In the genomic region with DNA sequence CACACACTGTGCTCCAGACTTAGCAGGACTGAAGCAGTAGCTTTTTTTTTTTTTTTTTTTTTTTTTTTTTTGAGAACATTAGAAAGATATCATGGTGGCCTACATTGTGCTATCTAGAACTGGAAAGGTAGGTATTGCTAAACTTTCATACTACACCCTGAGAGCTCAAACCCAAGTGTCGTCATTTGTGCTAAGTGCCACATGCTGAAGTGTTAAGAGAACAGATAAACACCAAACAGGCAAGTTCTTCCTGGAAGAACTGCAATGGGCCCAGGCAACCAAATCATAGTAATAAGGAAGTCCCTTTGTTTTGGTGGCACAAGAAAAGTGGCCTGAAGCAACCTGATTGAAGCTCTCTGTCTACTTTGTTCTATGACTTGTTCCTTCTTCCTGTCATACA, we compare ENCODE assay signal across 34 mouse cellular contexts.
"Had no signal": no experiment of that assay in that cellular context is flagged by ENCODE, and none has a peak within 500 bp of the region (broad histone marks: within the 10 kb centered on the region; RNA-seq: fewer than 3 reads in every experiment).

No protein-coding gene starts in this region.

- H3K27me3 ChIP-seq: heart, embryonic 12.5 days; heart, embryonic 13.5 days; heart, embryonic 15.5 days; hindbrain, embryonic 15.5 days; intestine, embryonic 15.5 days; kidney, embryonic 15.5 days had no signal

- H3K9me3 ChIP-seq: heart, embryonic 10.5 days; heart, embryonic 13.5 days; heart, embryonic 15.5 days; hindbrain, embryonic 10.5 days; hindbrain, embryonic 12.5 days; hindbrain, embryonic 13.5 days; hindbrain, embryonic 15.5 days; intestine, embryonic 15.5 days; kidney, embryonic 15.5 days had no signal

- H3K27ac ChIP-seq: heart, embryonic 10.5 days; heart, embryonic 13.5 days; heart, embryonic 15.5 days; hindbrain, embryonic 10.5 days; hindbrain, embryonic 12.5 days; hindbrain, embryonic 13.5 days; hindbrain, embryonic 14.5 days; hindbrain, embryonic 15.5 days; hindbrain, postnatal 0 days; intestine, embryonic 15.5 days; kidney, embryonic 15.5 days; kidney, postnatal 0 days; layer of hippocampus, adult 2 months had no signal

- H3K4me1 ChIP-seq: intestine, embryonic 15.5 days had no signal

- ATAC-seq: hindbrain, embryonic 16.5 days; hindbrain, postnatal 0 days; inflammation-experienced regulatory T-cells, adult 6 months; intestine, embryonic 15.5 days; intestine, embryonic 16.5 days; intestine, postnatal 0 days had no signal

- H3K36me3 ChIP-seq: heart, embryonic 10.5 days; heart, embryonic 12.5 days; heart, embryonic 13.5 days; heart, embryonic 15.5 days; hindbrain, embryonic 10.5 days; hindbrain, embryonic 12.5 days; hindbrain, embryonic 13.5 days; hindbrain, embryonic 15.5 days; intestine, embryonic 15.5 days; kidney, embryonic 15.5 days had no signal

- DNase-seq: heart, postnatal 10 days; heart, postnatal 14 days; heart, postnatal 36 days; heart, postnatal 4 days; kidney, adult 11 months; kidney, adult 18-20 months; kidney, adult 2 months; kidney, adult 8-10 months; kidney, adult 9 months; kidney, postnatal 10 days; kidney, postnatal 14 days; kidney, postnatal 25 days; kidney, postnatal 36 days; kidney, postnatal 4 days; layer of hippocampus, postnatal 36 days had no signal

- H3K4me3 ChIP-seq: heart, embryonic 10.5 days; heart, embryonic 12.5 days; heart, embryonic 13.5 days; heart, embryonic 15.5 days; hindbrain, embryonic 10.5 days; hindbrain, embryonic 12.5 days; hindbrain, embryonic 13.5 days; hindbrain, embryonic 15.5 days; intestine, embryonic 15.5 days; kidney, embryonic 15.5 days; layer of hippocampus, adult 2 months had no signal

- H3K9ac ChIP-seq: heart, embryonic 12.5 days; heart, embryonic 13.5 days; heart, embryonic 15.5 days; hindbrain, embryonic 12.5 days; hindbrain, embryonic 13.5 days; hindbrain, embryonic 14.5 days; hindbrain, embryonic 15.5 days; intestine, embryonic 15.5 days; kidney, embryonic 15.5 days had no signal

- H3K4me2 ChIP-seq: heart, embryonic 11.5 days; heart, embryonic 12.5 days; heart, embryonic 13.5 days; heart, embryonic 15.5 days; hindbrain, embryonic 12.5 days; hindbrain, embryonic 13.5 days; hindbrain, embryonic 14.5 days; hindbrain, embryonic 15.5 days; intestine, embryonic 15.5 days; kidney, embryonic 15.5 days had no signal
